Mouse (Mus musculus): Measurements from ENCODE around the gene Rab5if. TPM values are rescaled to one million over a fixed set of nuclear protein-coding genes. Genes with fewer than 3 reads are reported as not detected.
A peak's percentile ranks its signal among the peaks of the same experiment; 100 is the strongest.
"Not testable (repeated sequence)": the region's sequence is repeated elsewhere in the genome, so short reads cannot be mapped to it uniquely, and the experiment has no call there.

Gene Rab5if
- polyA plus RNA-seq, 1 experiment = 34.8 TPM

GRCm38 (mm10) chr2:156903367-156903766, 40.4 kb downstream of the Rab5if start:
- WGBS = 33% methylated on average over 2 of the region's 2 CpGs
- no peaks in the 10 kb centered on the region for H3K36me3 ChIP-seq (ENCODE audit: control insufficient read depth, insufficient read depth, low read length)

GRCm38 (mm10) chr2:156904976-156905717, 42.2 kb downstream of the Rab5if start:
- no peaks in the 10 kb centered on the region for H3K36me3 ChIP-seq (ENCODE audit: control insufficient read depth, insufficient read depth, low read length)
- DNase-seq (ENCODE audit: low read depth in 1 of 2, low spot score in 2 of 2) = no peak
- no peak for TF ChIP-seq POLR2A (IDR thresholded peaks at IDR 0.05; ENCODE audit: low read depth, low read length)
- no peak for TF ChIP-seq CTCF (IDR thresholded peaks at IDR 0.05; ENCODE audit: extremely low read depth, insufficient read depth, insufficient read length, insufficient replicate concordance)
- H3K4me3 ChIP-seq (ENCODE audit: extremely low read depth, insufficient read depth, insufficient read length) = no peak overlapping the region
- no peaks in the 10 kb centered on the region for H3K4me1 ChIP-seq (ENCODE audit: control insufficient read depth, insufficient read depth, insufficient read length)
- H3K27me3 ChIP-seq (ENCODE audit: control insufficient read depth, insufficient read depth, low read length) = no peaks in the 10 kb centered on the region
- 73% methylated on average over 6 of the region's 6 CpGs for WGBS
- H3K27ac ChIP-seq (ENCODE audit: insufficient read depth, low read length) = no peak overlapping the region

More at GRCm38 (mm10) chr2:156903367-156903766, 40.4 kb downstream of the Rab5if start:
- DNase-seq (ENCODE audit: low read depth in 1 of 2, low spot score in 2 of 2) = no peak
- H3K4me3 ChIP-seq (ENCODE audit: extremely low read depth, insufficient read depth, insufficient read length) = no peak overlapping the region
- no peaks in the 10 kb centered on the region for H3K4me1 ChIP-seq (ENCODE audit: control insufficient read depth, insufficient read depth, insufficient read length)
- TF ChIP-seq POLR2A (IDR thresholded peaks at IDR 0.05; ENCODE audit: low read depth, low read length) (no peak), CTCF (IDR thresholded peaks at IDR 0.05; ENCODE audit: extremely low read depth, insufficient read depth, insufficient read length, insufficient replicate concordance) (no peak)
- H3K27ac ChIP-seq (ENCODE audit: insufficient read depth, low read length) = no peak overlapping the region
- H3K27me3 ChIP-seq (ENCODE audit: control insufficient read depth, insufficient read depth, low read length) = no peaks in the 10 kb centered on the region

- H3K36me3 ChIP-seq (ENCODE audit: control insufficient read depth, insufficient read depth, low read length); H3K27ac ChIP-seq (ENCODE audit: insufficient read depth, low read length); DNase-seq (ENCODE audit: low read depth in 1 of 2, low spot score in 2 of 2); H3K4me3 ChIP-seq (ENCODE audit: extremely low read depth, insufficient read depth, insufficient read length); H3K27me3 ChIP-seq (ENCODE audit: control insufficient read depth, insufficient read depth, low read length); H3K4me1 ChIP-seq (ENCODE audit: control insufficient read depth, insufficient read depth, insufficient read length): not testable (repeated sequence)
- 73% methylated on average over 4 of the region's 4 CpGs for WGBS
Observed at GRCm38 (mm10) chr2:156905931-156906330, 43.0 kb downstream of the Rab5if start.

- TF ChIP-seq CTCF (IDR thresholded peaks at IDR 0.05; ENCODE audit: extremely low read depth, insufficient read depth, insufficient read length, insufficient replicate concordance) = no peak
- no peak for TF ChIP-seq POLR2A (IDR thresholded peaks at IDR 0.05; ENCODE audit: low read depth, low read length)
- Histone ChIP-seq H3K27ac (ENCODE audit: insufficient read depth, low read length) (no peak overlapping the region), H3K27me3 (ENCODE audit: control insufficient read depth, insufficient read depth, low read length) (no peaks in the 10 kb centered on the region), H3K4me3 (ENCODE audit: extremely low read depth, insufficient read depth, insufficient read length) (no peak overlapping the region), H3K4me1 (ENCODE audit: control insufficient read depth, insufficient read depth, insufficient read length) (peaks cover 5% of the 10 kb centered on the region; the same call in 1 of the 2 replicates), H3K36me3 (ENCODE audit: control insufficient read depth, insufficient read depth, low read length) (no peaks in the 10 kb centered on the region)
- DNase-seq (ENCODE audit: low read depth in 1 of 2, low spot score in 2 of 2) = no peak
- WGBS = 62% methylated on average over 5 of the region's 5 CpGs
Observed at GRCm38 (mm10) chr2:156913191-156913590, 50.3 kb downstream of the Rab5if start.

GRCm38 (mm10) chr2:156915559-156915958, 52.6 kb downstream of the Rab5if start:
- no peak for DNase-seq (ENCODE audit: low read depth in 1 of 2, low spot score in 2 of 2)
- H3K4me3 ChIP-seq (ENCODE audit: extremely low read depth, insufficient read depth, insufficient read length) = no peak overlapping the region
- no peaks in the 10 kb centered on the region for H3K36me3 ChIP-seq (ENCODE audit: control insufficient read depth, insufficient read depth, low read length)
- WGBS = 92% methylated on average over 3 of the region's 3 CpGs
- H3K4me1 ChIP-seq (ENCODE audit: control insufficient read depth, insufficient read depth, insufficient read length) = peaks cover 8% of the 10 kb centered on the region; the same call in 1 of the 2 replicates
- TF ChIP-seq CTCF (IDR thresholded peaks at IDR 0.05; ENCODE audit: extremely low read depth, insufficient read depth, insufficient read length, insufficient replicate concordance) (no peak), POLR2A (IDR thresholded peaks at IDR 0.05; ENCODE audit: low read depth, low read length) (no peak)
- H3K27ac ChIP-seq (ENCODE audit: insufficient read depth, low read length) = no peak overlapping the region
- H3K27me3 ChIP-seq (ENCODE audit: control insufficient read depth, insufficient read depth, low read length) = no peaks in the 10 kb centered on the region

- 92% methylated on average over 3 of the region's 3 CpGs for WGBS
- H3K36me3 ChIP-seq (ENCODE audit: control insufficient read depth, insufficient read depth, low read length) = no peaks in the 10 kb centered on the region
- peaks cover 8% of the 10 kb centered on the region; the same call in 1 of the 2 replicates for H3K4me1 ChIP-seq (ENCODE audit: control insufficient read depth, insufficient read depth, insufficient read length)
- no peaks in the 10 kb centered on the region for H3K27me3 ChIP-seq (ENCODE audit: control insufficient read depth, insufficient read depth, low read length)
- no peak overlapping the region for H3K4me3 ChIP-seq (ENCODE audit: extremely low read depth, insufficient read depth, insufficient read length)
- no peak overlapping the region for H3K27ac ChIP-seq (ENCODE audit: insufficient read depth, low read length)
- no peak for DNase-seq (ENCODE audit: low read depth in 1 of 2, low spot score in 2 of 2)
- TF ChIP-seq CTCF (IDR thresholded peaks at IDR 0.05; ENCODE audit: extremely low read depth, insufficient read depth, insufficient read length, insufficient replicate concordance) = no peak
- no peak for TF ChIP-seq POLR2A (IDR thresholded peaks at IDR 0.05; ENCODE audit: low read depth, low read length)
Observed at GRCm38 (mm10) chr2:156916419-156917125, 53.6 kb downstream of the Rab5if start.

- TF ChIP-seq POLR2A (IDR thresholded peaks at IDR 0.05; ENCODE audit: low read depth, low read length) (no peak), CTCF (IDR thresholded peaks at IDR 0.05; ENCODE audit: extremely low read depth, insufficient read depth, insufficient read length, insufficient replicate concordance) (no peak)
- Histone ChIP-seq H3K27me3 (ENCODE audit: control insufficient read depth, insufficient read depth, low read length) (no peaks in the 10 kb centered on the region), H3K4me1 (ENCODE audit: control insufficient read depth, insufficient read depth, insufficient read length) (peaks cover 8% of the 10 kb centered on the region; the same call in 1 of the 2 replicates), H3K4me3 (ENCODE audit: extremely low read depth, insufficient read depth, insufficient read length) (no peak overlapping the region), H3K36me3 (ENCODE audit: control insufficient read depth, insufficient read depth, low read length) (no peaks in the 10 kb centered on the region), H3K27ac (ENCODE audit: insufficient read depth, low read length) (no peak overlapping the region)
- 10% methylated on average over 4 of the region's 4 CpGs for WGBS
- DNase-seq (ENCODE audit: low read depth in 1 of 2, low spot score in 2 of 2) = peak; percentile 19 to 21
Observed at GRCm38 (mm10) chr2:156918562-156918961, 55.6 kb downstream of the Rab5if start.

- H3K4me1 ChIP-seq (ENCODE audit: control insufficient read depth, insufficient read depth, insufficient read length); H3K27ac ChIP-seq (ENCODE audit: insufficient read depth, low read length); H3K27me3 ChIP-seq (ENCODE audit: control insufficient read depth, insufficient read depth, low read length); H3K36me3 ChIP-seq (ENCODE audit: control insufficient read depth, insufficient read depth, low read length); DNase-seq (ENCODE audit: low read depth in 1 of 2, low spot score in 2 of 2); H3K4me3 ChIP-seq (ENCODE audit: extremely low read depth, insufficient read depth, insufficient read length): not testable (repeated sequence)
- WGBS = 72% methylated on average over 11 of the region's 11 CpGs
Observed at GRCm38 (mm10) chr2:156919191-156919590, 56.3 kb downstream of the Rab5if start.

Data from spleen, adult 2 months (tissue).